Mouse (Mus musculus): ENCODE data around the gene Gm11937.
"Not testable (repeated sequence)": the region's sequence is repeated elsewhere in the genome, so short reads cannot be mapped to it uniquely, and the experiment has no call there.

The Gm11937 gene

DNA sequence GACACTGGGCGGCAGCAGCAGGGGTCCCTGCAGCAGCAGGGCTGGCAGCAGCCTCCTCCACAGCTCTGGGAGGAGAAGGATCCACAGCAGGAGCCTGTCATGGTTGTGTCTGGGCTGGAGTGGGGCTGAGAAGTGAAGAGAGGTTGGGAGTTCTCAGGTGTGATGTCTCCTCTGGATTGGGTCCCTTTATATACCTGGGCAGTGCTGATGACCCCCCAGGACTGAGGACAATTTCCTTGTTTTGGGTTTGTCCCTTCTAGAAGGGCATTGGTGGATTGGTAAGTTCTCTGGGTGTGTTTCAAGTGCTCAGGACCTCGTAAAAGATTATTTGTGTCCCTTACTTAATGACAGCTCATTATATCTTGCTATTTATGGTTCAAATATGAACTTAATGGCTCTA lies at the start of gene Gm11937:
Gene Gm11937, minus strand, starts transcription at position 101 of the 400 bp plus-strand sequence.
- DNase-seq (ENCODE audit: low spot score in 2 of 2), result not testable (repeated sequence)

DNA sequence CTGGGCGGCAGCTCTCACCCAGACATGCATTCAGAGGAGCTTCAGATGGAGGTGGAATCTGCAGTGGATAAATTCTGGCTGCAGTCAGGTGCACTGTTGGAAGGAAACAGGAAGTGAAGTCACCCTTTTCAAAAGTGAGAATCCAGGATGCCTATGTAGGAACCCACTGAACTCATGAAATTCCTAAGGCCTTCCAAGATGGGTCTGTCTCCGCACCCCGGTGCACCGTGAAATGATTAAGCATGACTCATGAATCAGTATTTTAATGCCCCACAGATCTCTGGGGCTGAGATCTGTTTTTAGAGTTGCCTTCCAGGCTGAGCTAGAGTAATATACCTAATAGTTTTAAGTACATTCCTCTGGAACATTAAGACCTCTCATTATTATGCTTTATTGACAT lies 49.3 kb upstream of the Gm11937 start:
- DNase-seq (ENCODE audit: low spot score in 2 of 2), result no peak

- not testable (repeated sequence) for DNase-seq (ENCODE audit: low spot score in 2 of 2)
Measured at GRCm38 (mm10) chr11:99658467-99659010, 48.5 kb upstream of the Gm11937 start, which contains the start of gene Gm11563. Gene Gm11563, minus strand, starts transcription at chr11:99658960.

DNA sequence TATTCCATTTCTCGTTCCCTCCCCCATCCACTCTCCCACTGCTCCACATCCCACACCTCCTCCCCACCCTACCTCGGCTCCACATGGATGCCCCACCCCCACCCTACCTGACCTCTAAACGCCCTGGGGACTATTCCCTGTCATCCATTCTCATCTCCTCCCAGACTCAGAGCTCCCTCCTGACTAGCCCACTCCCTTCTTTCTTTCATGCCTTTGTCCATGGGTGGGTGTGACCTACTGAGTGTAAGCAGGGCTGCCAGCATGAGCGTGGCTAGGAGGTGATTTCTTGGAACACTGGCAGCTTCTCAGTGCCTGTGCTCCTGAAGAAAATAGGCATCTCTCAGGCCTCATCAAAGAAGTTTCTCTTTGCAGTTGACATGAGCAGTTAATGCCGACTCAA lies 47.1 kb upstream of the Gm11937 start:
- DNase-seq (ENCODE audit: low spot score in 2 of 2), result no peak

DNA sequence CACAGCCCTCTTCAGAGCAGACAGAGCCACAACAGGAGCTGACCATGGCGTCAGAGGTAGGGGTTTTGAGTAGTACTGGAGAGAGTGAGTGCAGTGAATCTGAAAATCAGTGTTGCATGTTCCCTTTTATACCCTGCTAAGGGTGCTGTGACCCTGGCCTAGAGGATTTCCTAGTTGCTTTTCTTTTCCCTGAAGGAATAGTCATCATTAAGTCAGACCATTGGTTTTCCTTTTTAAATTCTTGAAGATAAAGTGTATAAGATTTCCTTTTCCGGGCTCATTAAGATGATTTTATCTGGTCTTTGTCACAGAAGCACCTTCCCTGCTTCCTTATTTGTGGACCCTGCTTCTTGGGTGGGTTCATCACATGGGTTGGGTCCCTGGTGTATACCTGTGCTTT lies 40.1 kb upstream of the Gm11937 start, which contains the start of gene Gm11555:
Gene Gm11555, minus strand, starts transcription at position 101 of the 400 bp plus-strand sequence.
- no peak for DNase-seq (ENCODE audit: low spot score in 2 of 2)

GRCm38 (mm10) chr11:99646444-99646843 lies 36.5 kb upstream of the Gm11937 start:
- DNase-seq (ENCODE audit: low spot score in 2 of 2), result peak; percentile 13 to 19

- no peak for DNase-seq (ENCODE audit: low spot score in 2 of 2)
Measured at GRCm38 (mm10) chr11:99644351-99644750, 34.4 kb upstream of the Gm11937 start.

- DNase-seq (ENCODE audit: low spot score in 2 of 2), result not testable (repeated sequence)
Measured at GRCm38 (mm10) chr11:99643635-99644139, 33.7 kb upstream of the Gm11937 start, which contains the start of gene Krtap4-7. Gene Krtap4-7, minus strand, starts transcription at chr11:99644089.

- no peak for DNase-seq (ENCODE audit: low spot score in 2 of 2)
Measured at GRCm38 (mm10) chr11:99640926-99641325, 30.9 kb upstream of the Gm11937 start.

DNA sequence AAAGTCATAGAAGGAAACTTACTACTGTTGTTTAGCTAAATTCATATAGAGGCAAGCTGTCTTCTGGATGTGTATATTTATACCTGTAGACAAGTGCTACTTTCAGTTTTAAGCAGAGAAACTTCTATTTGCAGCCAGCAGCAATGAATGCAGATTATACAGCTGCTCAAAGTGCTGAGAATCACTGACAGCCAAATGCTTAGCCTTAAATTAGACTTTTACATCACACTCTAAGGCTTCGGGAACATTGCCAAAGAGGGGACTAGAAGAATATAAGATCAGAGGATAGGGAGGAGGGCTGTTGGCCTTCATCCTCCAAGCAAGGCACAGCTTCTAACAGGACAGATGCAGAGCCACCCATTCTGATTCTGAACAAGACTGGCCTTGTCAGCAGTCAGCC lies 27.1 kb upstream of the Gm11937 start:
- DNase-seq (ENCODE audit: low spot score in 2 of 2), result no peak

DNA sequence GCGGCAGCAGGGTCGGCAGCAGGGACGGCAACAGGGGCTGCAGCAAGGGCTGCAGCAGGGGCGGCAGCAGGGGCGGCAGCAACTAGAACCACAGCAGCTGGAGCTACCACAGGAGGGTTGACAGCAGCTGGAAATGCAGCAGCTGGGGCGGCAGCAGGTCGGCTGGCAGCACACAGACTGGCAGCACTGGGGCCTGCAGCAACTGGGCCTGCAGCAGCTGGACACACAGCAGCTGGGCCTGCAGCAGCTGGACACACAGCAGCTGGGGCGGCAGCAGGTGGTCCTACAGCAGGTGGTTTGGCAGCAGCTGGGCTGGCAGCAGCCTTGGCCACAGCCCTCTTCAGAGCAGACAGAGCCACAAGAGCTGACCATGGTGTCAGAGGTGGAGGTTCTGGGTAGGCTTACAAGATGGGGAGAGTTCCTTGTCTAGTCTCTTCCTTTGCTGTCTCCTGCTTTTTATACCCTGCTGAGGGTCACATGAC lies 24.7 kb upstream of the Gm11937 start, which contains the start of gene Krtap4-2:
Gene Krtap4-2, minus strand, starts transcription at position 432 of the 482 bp plus-strand sequence.
- DNase-seq (ENCODE audit: low spot score in 2 of 2), result no peak

DNA sequence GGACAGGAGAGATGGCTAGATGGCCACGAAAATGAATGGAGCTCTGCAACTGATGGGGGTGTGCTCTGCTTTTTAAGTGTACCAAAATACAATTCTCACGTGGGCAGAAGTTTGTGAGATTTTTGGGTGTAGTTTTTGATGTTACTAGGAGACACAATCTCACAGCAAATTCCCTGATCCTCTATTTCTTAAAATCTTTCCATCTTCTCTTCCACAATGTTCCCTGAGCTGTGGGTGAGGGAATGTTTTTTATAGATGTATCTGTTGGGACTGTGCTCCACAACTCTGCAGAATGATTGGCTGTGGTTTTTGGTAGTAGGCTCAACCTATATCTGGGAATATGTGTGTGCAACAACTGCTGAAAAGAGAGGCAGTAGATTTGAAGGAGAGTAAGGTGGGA lies 23.3 kb upstream of the Gm11937 start:
- DNase-seq (ENCODE audit: low spot score in 2 of 2), result peak in 1 of 2 experiments; percentile 15

DNA sequence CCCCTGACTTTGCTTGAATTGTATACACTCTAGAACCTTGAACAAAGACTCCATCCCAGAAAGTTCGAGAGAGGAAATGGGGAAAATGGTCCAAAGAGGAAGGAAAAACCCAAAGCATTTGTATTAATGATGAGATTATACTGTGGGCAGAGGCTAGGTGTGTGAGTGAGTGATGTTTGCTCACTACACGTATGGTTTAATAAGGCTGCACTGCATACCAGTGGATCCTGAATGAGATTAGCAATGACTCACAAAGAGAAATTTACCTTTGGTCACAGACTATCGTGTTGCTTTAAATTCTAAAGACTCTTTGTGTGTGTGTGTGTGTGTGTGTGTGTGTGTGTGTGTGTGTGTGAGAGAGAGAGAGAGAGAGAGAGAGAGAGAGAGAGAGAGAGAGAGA lies 20.9 kb upstream of the Gm11937 start:
- DNase-seq (ENCODE audit: low spot score in 2 of 2), result no peak

DNA sequence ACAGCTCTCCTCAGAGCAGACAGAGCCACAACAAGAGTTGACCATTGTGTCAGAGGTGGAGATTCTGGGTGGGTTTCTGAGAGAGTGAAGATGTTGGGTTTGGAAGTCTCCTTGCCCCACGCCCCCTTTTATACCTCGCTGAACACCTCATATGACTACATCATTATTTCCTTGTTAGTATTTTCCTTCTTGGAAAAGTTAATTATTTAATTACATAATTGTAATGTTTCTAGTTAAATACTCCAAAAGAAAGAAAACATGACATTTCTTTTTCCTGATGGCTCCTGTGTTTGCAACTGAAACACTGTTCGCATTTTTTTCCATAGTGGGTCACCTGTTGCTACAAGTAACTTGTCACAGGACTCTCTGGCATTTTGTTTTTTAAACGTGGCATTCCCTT lies 18.1 kb upstream of the Gm11937 start, which contains the start of gene Krtap4-1:
Gene Krtap4-1, minus strand, starts transcription at position 101 of the 400 bp plus-strand sequence.
- DNase-seq (ENCODE audit: low spot score in 2 of 2), result no peak

- no peak for DNase-seq (ENCODE audit: low spot score in 2 of 2)
Measured at GRCm38 (mm10) chr11:99620335-99620734, 10.3 kb upstream of the Gm11937 start, which contains the start of gene Gm11562. Gene Gm11562, minus strand, starts transcription at chr11:99620435.

GRCm38 (mm10) chr11:99614796-99615363 lies 4.9 kb upstream of the Gm11937 start, which contains the start of gene Krtap2-4:
Gene Krtap2-4, minus strand, starts transcription at chr11:99614846.
- DNase-seq (ENCODE audit: low spot score in 2 of 2), result no peak

- DNase-seq (ENCODE audit: low spot score in 2 of 2), result peak; percentile 49 to 50
Measured at GRCm38 (mm10) chr11:99609126-99609525, 863 bp downstream of the Gm11937 start.

GRCm38 (mm10) chr11:99603208-99603607 lies 6.8 kb downstream of the Gm11937 start, which contains the start of gene Gm11938:
Gene Gm11938, minus strand, starts transcription at chr11:99603308.
- DNase-seq (ENCODE audit: low spot score in 2 of 2), result not testable (repeated sequence)

GRCm38 (mm10) chr11:99597742-99598141 lies 12.2 kb downstream of the Gm11937 start, which contains the start of gene Krtap9-3:
Gene Krtap9-3, minus strand, starts transcription at chr11:99598105.
- not testable (repeated sequence) for DNase-seq (ENCODE audit: low spot score in 2 of 2)

- DNase-seq (ENCODE audit: low spot score in 2 of 2), result no peak
Measured at GRCm38 (mm10) chr11:99590981-99591380, 19.0 kb downstream of the Gm11937 start, which contains the start of gene Krtap1-3. Gene Krtap1-3, minus strand, starts transcription at chr11:99591339.

- DNase-seq (ENCODE audit: low spot score in 2 of 2), result peak; percentile 17 to 19
Measured at GRCm38 (mm10) chr11:99585096-99585495, 24.9 kb downstream of the Gm11937 start.

DNA sequence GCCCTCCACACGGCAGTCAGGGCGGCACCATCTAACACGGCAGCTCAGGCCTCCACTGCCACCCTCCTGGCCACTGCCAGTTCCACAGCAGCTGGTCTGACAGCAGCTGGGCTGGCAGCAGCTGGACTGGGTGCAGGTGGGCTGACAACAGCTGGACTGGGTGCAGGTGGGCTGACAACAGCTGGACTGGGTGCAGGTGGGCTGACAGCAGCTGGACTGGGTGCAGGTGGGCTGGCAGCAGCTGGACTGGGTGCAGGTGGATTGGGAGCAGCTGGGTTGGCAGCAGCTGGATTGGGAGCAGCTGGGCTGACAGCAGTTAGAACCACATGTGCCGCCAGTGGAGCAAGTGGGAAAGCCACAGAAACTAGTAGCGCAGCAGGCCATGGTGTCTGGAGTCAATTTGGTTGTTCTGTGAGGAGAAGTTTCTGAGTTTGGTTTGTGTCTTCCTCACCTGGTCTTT lies 26.7 kb downstream of the Gm11937 start, which contains the start of gene Krtap1-4:
Gene Krtap1-4, minus strand, starts transcription at position 410 of the 460 bp plus-strand sequence.
- no peak for DNase-seq (ENCODE audit: low spot score in 2 of 2)
